Mouse (Mus musculus) kidney, adult 2 months (tissue): Measurements from ENCODE around the gene Mrpl35. TPM values are rescaled to one million over a fixed set of nuclear protein-coding genes. Genes with fewer than 3 reads are reported as not detected.

Experiments
- DNase-seq: peaks from one replicate; pipeline ENCODE4 v3.0.0; 2021
- H3K27ac ChIP-seq: fragments of 200-500 bp; 2 replicates; pipeline ENCODE4 v1.5.1; 2012; ENCODE audit warnings: low read depth, low read length, control low read depth, inconsistent platforms; ENCODE audit not compliant: insufficient read depth
- H3K27me3 ChIP-seq: fragments of 200-500 bp; replicated peaks from 2 replicates; pipeline ENCODE4 v1.6.1; 2012; ENCODE audit warnings: mild to moderate bottlenecking, moderate library complexity, low read length, inconsistent platforms; ENCODE audit not compliant: control insufficient read depth, insufficient read depth
- H3K36me3 ChIP-seq: fragments of 200-500 bp; 2 replicates; pipeline ENCODE4 v1.6.1; 2012; ENCODE audit warnings: mild to moderate bottlenecking, moderate library complexity, low read length, inconsistent platforms; ENCODE audit not compliant: control insufficient read depth, insufficient read depth
- H3K4me1 ChIP-seq: fragments of 200-500 bp; 2 replicates; pipeline ENCODE4 v1.6.1; 2011; ENCODE audit warnings: low read length; ENCODE audit not compliant: control insufficient read depth, insufficient read depth
- H3K4me3 ChIP-seq: fragments of 200-500 bp; 2 replicates; pipeline ENCODE4 v1.5.1; 2011; ENCODE audit warnings: mild to moderate bottlenecking, low read depth, low read length, control low read depth; ENCODE audit not compliant: insufficient read depth
- CTCF ChIP-seq: fragments of 200-500 bp; conservative IDR thresholded peaks from 2 replicates; pipeline ENCODE4 v1.5.1; 2011; ENCODE audit warnings: low read depth, mild to moderate bottlenecking, control low read depth, low read length, moderate library complexity, mixed read lengths; ENCODE audit not compliant: insufficient read depth, insufficient read length
- POLR2A ChIP-seq: fragments of 200-500 bp; IDR thresholded peaks from one replicate; pipeline ENCODE4 v1.6.1; 2011; ENCODE audit warnings: low read depth, low read length, control low read depth
- WGBS: fragments of 180-500 bp; shearing (Covaris S2); methylation state at CpG from one replicate; pipeline ENCODE4 v1.1.7; 2018; 5-methylcytosine and 5-hydroxymethylcytosine counted together
- polyA plus RNA-seq: library from polyadenylated mRNA; depleted of rRNA; stranded (reverse); fragments of >200 nt; gene quantifications from 2 replicates; pipeline ENCODE4 v1.2.3, GENCODE M21; 2012

The Mrpl35 gene
- polyA plus RNA-seq, 1 experiment = 14.3 TPM

GRCm38 (mm10) chr6:71836811-71837210 lies 10.0 kb upstream of the Mrpl35 start:
- Histone ChIP-seq H3K4me1 (peaks cover 14% of the 10 kb centered on the region), H3K27me3 (no peaks in the 10 kb centered on the region), H3K27ac (no peak overlapping the region), H3K36me3 (no peaks in the 10 kb centered on the region), H3K4me3 (no peak overlapping the region)
- DNase-seq = no peak
- TF ChIP-seq CTCF (no peak), POLR2A (no peak)
- 57% methylated on average over 2 of the region's 2 CpGs for WGBS

- H3K4me1 ChIP-seq = peaks cover 4% of the 10 kb centered on the region; the same call in 1 of the 2 replicates
- peak overlapping the region; percentile 93 for H3K27ac ChIP-seq
- peak; percentile 99 for DNase-seq
- H3K4me3 ChIP-seq = peak overlapping the region; percentile 80
- under 1% methylated on average over 21 of the region's 21 CpGs for WGBS
- TF ChIP-seq CTCF (no peak), POLR2A (no peak)
- H3K27me3 ChIP-seq = no peaks in the 10 kb centered on the region
- no peaks in the 10 kb centered on the region for H3K36me3 ChIP-seq
Measured at GRCm38 (mm10) chr6:71831581-71831960, 4.8 kb upstream of the Mrpl35 start.

- TF ChIP-seq POLR2A = peak; percentile 78
- TF ChIP-seq CTCF = no peak
- H3K27me3 ChIP-seq = no peaks in the 10 kb centered on the region
- peak; percentile 98 for DNase-seq
Measured at GRCm38 (mm10) chr6:71830690-71831580, 4.2 kb upstream of the Mrpl35 start, which contains the start of gene Immt. Gene Immt (plus strand): TSS chr6:71831331.

GRCm38 (mm10) chr6:71829768-71830167 lies 3.0 kb upstream of the Mrpl35 start:
- 75% methylated on average over 9 of the region's 9 CpGs for WGBS
- Histone ChIP-seq H3K4me1 (no peaks in the 10 kb centered on the region; the same call in 1 of the 2 replicates), H3K27ac (no peak overlapping the region), H3K36me3 (no peaks in the 10 kb centered on the region), H3K4me3 (no peak overlapping the region), H3K27me3 (no peaks in the 10 kb centered on the region)
- DNase-seq = peak; percentile 24
- TF ChIP-seq CTCF = no peak
- no peak for TF ChIP-seq POLR2A

More at GRCm38 (mm10) chr6:71830690-71831580, 4.2 kb upstream of the Mrpl35 start, which contains the start of gene Immt:
- WGBS = under 1% methylated on average over 64 of the region's 64 CpGs
- Histone ChIP-seq H3K4me3 (peak within 1 kb of the TSS; percentile 80), H3K27ac (peak within 1 kb of the TSS; percentile 93), H3K36me3 (no peaks in the 10 kb centered on the region), H3K4me1 (no peaks in the 10 kb centered on the region; the same call in 1 of the 2 replicates)

GRCm38 (mm10) chr6:71823961-71824360 lies 2.8 kb downstream of the Mrpl35 start:
- TF ChIP-seq POLR2A (no peak), CTCF (no peak)

GRCm38 (mm10) chr6:71823488-71823887 lies 3.3 kb downstream of the Mrpl35 start:
- WGBS = under 1% methylated on average over 19 of the region's 19 CpGs

More at GRCm38 (mm10) chr6:71823961-71824360, 2.8 kb downstream of the Mrpl35 start:
- Histone ChIP-seq H3K36me3 (no peaks in the 10 kb centered on the region), H3K27ac (peak overlapping the region; percentile 34; the same call in 1 of the 2 replicates), H3K27me3 (no peaks in the 10 kb centered on the region), H3K4me3 (peak overlapping the region; percentile 98), H3K4me1 (peaks cover 12% of the 10 kb centered on the region)
- 35% methylated on average over 3 of the region's 3 CpGs for WGBS
- no peak for DNase-seq

GRCm38 (mm10) chr6:71823085-71823484 lies 3.7 kb downstream of the Mrpl35 start:
- H3K36me3 ChIP-seq = peaks cover 2% of the 10 kb centered on the region; the same call in 1 of the 2 replicates
- no peaks in the 10 kb centered on the region for H3K27me3 ChIP-seq
- peak overlapping the region; percentile 39; the same call in 1 of the 2 replicates for H3K27ac ChIP-seq
- WGBS = under 1% methylated on average over 7 of the region's 7 CpGs
- no peak for TF ChIP-seq CTCF
- TF ChIP-seq POLR2A = no peak
- peak overlapping the region; percentile 98 for H3K4me3 ChIP-seq
- no peak for DNase-seq
- peaks cover 12% of the 10 kb centered on the region for H3K4me1 ChIP-seq

More at GRCm38 (mm10) chr6:71823488-71823887, 3.3 kb downstream of the Mrpl35 start:
- peak overlapping the region; percentile 39; the same call in 1 of the 2 replicates for H3K27ac ChIP-seq
- H3K27me3 ChIP-seq = no peaks in the 10 kb centered on the region
- peaks cover 12% of the 10 kb centered on the region for H3K4me1 ChIP-seq
- peak; percentile 97 for DNase-seq
- peak overlapping the region; percentile 98 for H3K4me3 ChIP-seq
- no peak for TF ChIP-seq CTCF
- H3K36me3 ChIP-seq = no peaks in the 10 kb centered on the region
